Mouse (Mus musculus) bone marrow macrophage, adult 2 months (primary cell): Measurements from ENCODE around the gene Gltp.

Experiments used
- CTCF ChIP-seq: IDR thresholded peaks from 2 replicates; pipeline ENCODE4 v1.5.1; 2012; ENCODE audit warnings: low read depth, mild to moderate bottlenecking, low read length, moderate library complexity
- POLR2A ChIP-seq: IDR thresholded peaks from 2 replicates; pipeline ENCODE4 v1.6.1; 2012; ENCODE audit warnings: mild to moderate bottlenecking, low read depth, low read length, borderline replicate concordance

- TF ChIP-seq CTCF (no peak), POLR2A (no peak)
Measured at GRCm38 (mm10) chr5:114644918-114645317, 45.9 kb downstream of the Gltp start.
